Mouse (Mus musculus) lung, adult 2 months (tissue): ENCODE data around the gene Ap3s2. TPM values are rescaled to one million over a fixed set of nuclear protein-coding genes. Genes with fewer than 3 reads are reported as not detected.

ENCODE experiments used
- DNase-seq: peaks from one replicate; pipeline ENCODE4 v3.0.0; 2022
- H3K4me1 ChIP-seq: fragments of 200-500 bp; 2 replicates; pipeline ENCODE4 v1.6.1; 2011; ENCODE audit warnings: low read length; ENCODE audit not compliant: control insufficient read depth, insufficient read depth
- H3K4me3 ChIP-seq: fragments of 200-500 bp; replicated peaks from 2 replicates; pipeline ENCODE3; 2011; ENCODE audit warnings: low read depth, mild to moderate bottlenecking, control low read depth, low read length; ENCODE audit errors: extremely low read depth
- CTCF ChIP-seq: fragments of 200-500 bp; IDR thresholded peaks from 2 replicates; pipeline ENCODE4 v1.5.1; 2011; ENCODE audit warnings: mild to moderate bottlenecking, low read length, control low read depth; ENCODE audit not compliant: insufficient read depth
- POLR2A ChIP-seq: fragments of 200-500 bp; IDR thresholded peaks from 2 replicates; pipeline ENCODE4 v1.6.1; 2011; ENCODE audit warnings: low read depth, mild to moderate bottlenecking, control low read depth, low read length, borderline replicate concordance; ENCODE audit errors: extremely low read depth
- WGBS: fragments of 180-500 bp; shearing (Covaris S2); methylation state at CpG from one replicate; pipeline ENCODE4 v1.1.7; 2018; 5-methylcytosine and 5-hydroxymethylcytosine counted together
- polyA plus RNA-seq: library from polyadenylated mRNA; depleted of rRNA; stranded (reverse); fragments of >200 nt; gene quantifications from 2 replicates; pipeline ENCODE4 v1.2.3, GENCODE M21; 2012

Ap3s2 gene
- polyA plus RNA-seq, 1 experiment: 15.6 TPM

DNA sequence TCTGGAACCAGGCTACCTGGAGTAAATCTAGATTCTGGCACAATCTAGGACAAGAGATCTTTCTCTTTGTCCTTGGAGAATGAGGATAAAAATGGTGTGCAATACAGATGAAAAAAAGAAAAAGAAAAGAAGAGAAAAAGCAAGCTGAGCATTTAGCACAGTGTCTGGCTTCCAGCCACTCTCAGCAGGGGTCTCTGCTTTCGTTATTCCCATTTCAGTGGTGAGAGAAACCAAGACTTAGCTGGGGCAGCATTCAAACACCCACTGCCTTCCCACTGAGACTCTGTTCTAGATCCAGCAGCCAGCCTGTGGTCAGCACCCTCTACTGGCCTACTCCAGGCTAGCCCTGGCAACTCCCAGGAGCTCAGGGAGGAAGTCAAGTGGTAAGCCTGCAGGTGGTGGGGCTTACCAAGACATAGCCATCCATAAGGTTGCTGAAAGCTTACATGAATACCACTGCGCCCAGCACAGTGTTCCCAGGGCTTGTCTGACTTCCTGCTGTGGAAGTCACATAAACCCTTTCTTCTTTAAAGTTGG, 8.1 kb upstream of the Ap3s2 start:
- H3K4me1 ChIP-seq: no peaks in the 10 kb centered on the region
- no peak for DNase-seq
- WGBS: 88% methylated on average over 2 of the region's 2 CpGs
- no peak overlapping the region for H3K4me3 ChIP-seq
- no peak for TF ChIP-seq POLR2A
- no peak for TF ChIP-seq CTCF

DNA sequence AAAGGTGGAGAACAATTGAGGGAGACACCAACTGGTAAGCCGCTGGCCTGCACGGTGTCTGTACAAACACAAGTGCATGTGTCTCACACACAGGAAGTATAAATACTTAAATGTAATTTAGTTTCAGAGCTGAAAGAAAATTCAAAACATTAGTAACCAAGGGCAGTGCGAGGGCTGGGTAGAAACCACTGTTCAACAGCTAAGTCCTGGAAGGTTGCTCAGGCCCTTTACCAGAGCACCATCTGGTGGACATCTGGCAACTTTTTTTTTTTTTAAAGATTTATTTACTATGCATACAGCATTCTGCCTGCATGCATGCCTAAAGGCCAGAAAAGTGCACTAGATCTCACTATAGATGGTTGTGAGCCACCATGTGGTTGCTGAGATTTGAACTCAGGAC, 5.9 kb downstream of the Ap3s2 start:
- DNase-seq: no peak
- WGBS: 61% methylated on average over 3 of the region's 3 CpGs
- Histone ChIP-seq H3K4me1 (no peaks in the 10 kb centered on the region), H3K4me3 (no peak overlapping the region)
- TF ChIP-seq CTCF (peak; percentile 57; the same call in 1 of the 2 replicates), POLR2A (no peak)

DNA sequence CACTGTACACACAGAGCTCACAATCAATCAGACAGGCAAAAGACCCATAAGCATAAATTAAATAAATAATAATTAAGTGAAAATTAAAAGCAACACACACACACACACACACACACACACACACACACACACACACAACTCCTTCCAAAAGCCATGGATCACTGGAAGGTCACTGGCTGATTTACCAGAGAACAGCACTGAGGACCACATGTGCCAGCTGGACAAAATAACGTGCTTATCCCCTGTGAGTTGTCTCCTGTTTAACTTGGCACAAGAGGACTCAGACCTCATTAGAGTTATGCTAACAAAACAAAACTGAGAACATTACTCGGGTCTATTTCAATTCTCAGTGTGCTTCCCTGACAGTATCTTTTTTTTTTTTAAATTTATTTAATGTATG, 13.1 kb downstream of the Ap3s2 start:
- no peak for TF ChIP-seq POLR2A
- TF ChIP-seq CTCF: no peak
- Histone ChIP-seq H3K4me3 (no peak overlapping the region), H3K4me1 (no peaks in the 10 kb centered on the region)
- WGBS: 49% methylated on average over 2 of the region's 2 CpGs
- DNase-seq: no peak

DNA sequence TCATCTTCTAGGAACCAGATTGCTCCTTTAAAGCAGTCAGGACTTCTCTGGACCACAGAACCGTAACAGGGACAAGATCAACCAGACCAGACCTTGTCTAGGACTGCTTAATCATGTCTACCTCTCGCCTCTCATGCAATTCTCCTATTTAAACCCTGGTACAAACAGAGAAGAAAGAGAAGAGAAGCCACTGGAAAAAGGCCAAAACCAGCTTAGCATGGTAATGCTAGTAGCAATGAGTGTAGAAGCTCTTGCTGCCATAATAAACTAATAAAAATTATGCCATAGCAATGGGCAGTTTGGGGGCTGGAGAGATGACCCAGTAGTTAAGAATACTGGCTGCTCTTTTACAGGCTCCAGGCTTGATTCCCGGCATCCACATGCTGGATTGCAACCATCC, 13.5 kb downstream of the Ap3s2 start:
- DNase-seq: no peak
- H3K4me1 ChIP-seq: no peaks in the 10 kb centered on the region
- TF ChIP-seq CTCF: no peak
- no peak for TF ChIP-seq POLR2A
- H3K4me3 ChIP-seq: no peak overlapping the region
- 87% methylated on average over 3 of the region's 3 CpGs for WGBS

DNA sequence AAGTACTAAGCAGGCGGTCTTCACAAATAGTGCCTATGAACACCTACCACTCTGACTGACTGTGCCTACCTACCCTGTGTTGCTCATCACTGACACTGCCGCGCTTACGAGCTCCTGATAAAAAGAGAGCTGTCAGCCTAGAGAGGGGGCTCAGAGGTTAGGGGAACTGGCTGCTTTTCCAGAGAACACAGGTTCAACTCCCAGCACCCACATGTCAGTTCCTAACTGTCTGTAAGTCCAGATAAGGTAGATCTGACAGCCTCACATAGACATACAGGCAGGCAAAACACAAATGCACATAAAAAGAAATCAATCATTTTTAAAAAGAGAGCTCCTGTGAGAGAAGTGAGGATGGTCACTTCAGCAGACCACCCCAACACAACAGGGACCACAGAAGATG, 15.3 kb downstream of the Ap3s2 start:
- no peak overlapping the region for H3K4me3 ChIP-seq
- 94% methylated on average over 4 of the region's 4 CpGs for WGBS
- no peak for TF ChIP-seq CTCF
- TF ChIP-seq POLR2A: no peak

DNA sequence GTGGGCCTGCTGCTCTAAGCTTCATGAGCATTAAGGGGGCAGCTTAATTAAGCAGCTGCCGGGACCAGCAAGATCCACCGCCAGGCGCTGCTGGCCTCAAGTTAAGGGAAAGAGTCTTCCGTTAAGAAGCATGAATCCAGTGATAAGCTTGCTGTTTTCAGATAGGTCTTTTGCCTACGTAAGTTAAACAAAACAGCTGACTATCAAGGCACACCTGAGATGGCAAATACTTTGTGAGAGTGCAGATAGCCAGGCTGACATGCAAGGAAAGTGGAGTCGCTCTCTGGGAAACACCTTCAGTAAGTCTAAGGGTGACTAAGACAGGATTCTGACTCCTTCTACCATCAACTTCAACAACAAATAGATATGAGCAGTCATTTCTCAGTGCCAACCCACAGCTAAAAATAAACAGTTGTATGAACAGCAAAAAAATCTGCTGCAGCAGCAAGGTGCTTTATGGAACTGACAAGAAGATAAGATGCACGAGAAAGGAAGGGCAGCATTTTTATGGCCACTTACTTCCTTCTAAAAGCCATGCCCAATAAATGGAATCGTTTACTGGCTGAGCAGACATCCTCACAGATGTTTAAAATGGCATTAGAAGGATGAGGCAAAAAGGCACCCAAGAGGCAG, 17.2 kb downstream of the Ap3s2 start:
- no peak overlapping the region for H3K4me3 ChIP-seq
- 85% methylated on average over 8 of the region's 8 CpGs for WGBS
- H3K4me1 ChIP-seq: no peaks in the 10 kb centered on the region
- TF ChIP-seq CTCF: no peak
- no peak for TF ChIP-seq POLR2A
- no peak for DNase-seq

More for the DNA sequence above, 15.3 kb downstream of the Ap3s2 start:
- H3K4me1 ChIP-seq: no peaks in the 10 kb centered on the region
- DNase-seq: no peak

DNA sequence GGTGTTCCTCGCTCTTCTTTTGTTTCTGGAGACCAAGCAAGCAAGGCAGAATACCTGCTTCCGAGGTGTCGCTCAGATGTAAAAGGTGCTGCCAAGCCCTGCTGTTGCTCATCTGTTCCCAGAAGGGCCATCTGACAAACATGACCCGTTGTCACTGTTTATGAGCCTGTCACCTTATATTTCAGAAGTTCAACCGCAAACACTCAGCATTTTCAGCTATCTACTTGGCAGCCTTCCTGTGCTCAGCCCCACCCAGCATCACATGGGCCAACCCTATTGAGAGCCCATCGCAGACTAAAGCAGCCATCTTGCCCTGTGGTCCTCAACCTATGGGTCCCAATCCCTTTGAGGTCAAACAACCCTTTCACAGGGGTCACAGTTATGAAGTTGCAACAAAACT, 19.7 kb downstream of the Ap3s2 start:
- no peak for TF ChIP-seq CTCF
- no peak for TF ChIP-seq POLR2A
- H3K4me1 ChIP-seq: no peaks in the 10 kb centered on the region
- 83% methylated on average over 6 of the region's 6 CpGs for WGBS
- no peak overlapping the region for H3K4me3 ChIP-seq
- no peak for DNase-seq

DNA sequence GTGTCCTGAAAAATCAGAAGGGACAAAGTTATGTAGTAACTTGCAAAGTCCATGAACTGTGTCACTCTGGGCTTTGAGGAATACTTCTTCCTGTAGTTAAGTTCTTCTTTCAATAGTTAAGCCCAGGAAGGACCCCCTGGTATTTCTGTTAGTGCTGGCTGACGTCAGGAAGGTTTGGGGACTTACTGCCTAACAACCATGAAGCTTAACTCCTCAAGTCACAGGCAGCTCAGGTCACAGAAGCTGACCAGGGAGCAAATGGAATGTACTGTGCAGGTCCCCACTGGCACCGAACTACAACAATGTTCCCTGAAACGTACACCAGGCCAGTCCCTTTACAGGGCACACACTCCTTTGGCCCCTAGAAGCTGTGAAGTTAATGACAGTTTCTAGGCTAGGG, 25.2 kb downstream of the Ap3s2 start:
- no peaks in the 10 kb centered on the region for H3K4me1 ChIP-seq
- no peak overlapping the region for H3K4me3 ChIP-seq
- 92% methylated on average over 3 of the region's 3 CpGs for WGBS
- no peak for TF ChIP-seq POLR2A
- no peak for TF ChIP-seq CTCF
- DNase-seq: no peak

DNA sequence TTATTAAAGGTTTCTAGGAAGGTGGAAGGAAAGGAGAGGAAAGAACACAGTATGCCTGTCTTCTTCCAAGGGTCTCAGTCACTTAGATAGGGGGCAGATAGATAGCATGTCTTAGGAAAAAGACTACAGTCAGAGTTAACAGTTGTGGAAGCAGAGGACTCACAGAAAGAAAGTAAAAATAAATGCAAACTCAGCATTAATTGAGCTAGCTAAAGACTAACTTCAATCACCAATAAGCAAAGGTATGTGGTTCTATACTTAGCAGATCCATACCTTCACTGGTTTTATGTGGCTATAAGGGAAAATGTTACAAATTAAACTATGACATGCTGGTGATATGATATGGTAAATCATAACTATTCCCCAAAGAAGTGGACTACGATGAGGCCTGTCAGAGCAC, 25.7 kb downstream of the Ap3s2 start:
- no peak overlapping the region for H3K4me3 ChIP-seq
- TF ChIP-seq CTCF: no peak
- TF ChIP-seq POLR2A: no peak
- WGBS: 95% methylated on average over 1 of the region's 1 CpGs
- H3K4me1 ChIP-seq: no peaks in the 10 kb centered on the region
- no peak for DNase-seq
